Mouse (Mus musculus) midbrain, embryonic 16.5 days (tissue): ENCODE data around the gene Galnt7. TPM values are rescaled to one million over a fixed set of nuclear protein-coding genes. Genes with fewer than 3 reads are reported as not detected.
A peak's percentile ranks its signal among the peaks of the same experiment; 100 is the strongest.

ENCODE experiments used
- ATAC-seq: fragments of 200-750 bp; cut with Nextera tagmentation; 2 replicates; pipeline ENCODE4 v1.8.0; 2017; ENCODE audit warnings: moderate TSS enrichment
- H3K27ac ChIP-seq: fragments of 300-500 bp; sonication (generic); 2 replicates; pipeline ENCODE4 v1.5.1; 2014; ENCODE audit warnings: mild to moderate bottlenecking, low read length, mixed read lengths
- H3K27me3 ChIP-seq: fragments of 300-500 bp; sonication (generic); 2 replicates; pipeline ENCODE4 v1.6.1; 2014; ENCODE audit warnings: low read depth, low read length, mixed read lengths; ENCODE audit not compliant: control insufficient read depth, insufficient read depth
- H3K36me3 ChIP-seq: fragments of 300-500 bp; sonication (generic); 2 replicates; pipeline ENCODE4 v1.6.1; 2014; ENCODE audit warnings: mild to moderate bottlenecking, low read length, moderate library complexity, mixed read lengths; ENCODE audit not compliant: control insufficient read depth, insufficient read depth
- H3K4me1 ChIP-seq: fragments of 300-500 bp; sonication (generic); 2 replicates; pipeline ENCODE4 v1.6.1; 2014; ENCODE audit warnings: mild to moderate bottlenecking, low read length, mixed read lengths; ENCODE audit not compliant: control insufficient read depth, insufficient read depth
- H3K4me2 ChIP-seq: fragments of 300-500 bp; sonication (generic); 2 replicates; pipeline ENCODE4 v1.6.1; 2014; ENCODE audit warnings: mild to moderate bottlenecking, low read length, mixed read lengths
- H3K4me3 ChIP-seq: fragments of 300-500 bp; sonication (generic); 2 replicates; pipeline ENCODE4 v1.5.1; 2014; ENCODE audit warnings: low read depth, mild to moderate bottlenecking, low read length, moderate library complexity, mixed read lengths
- H3K9ac ChIP-seq: fragments of 300-500 bp; sonication (generic); 2 replicates; pipeline ENCODE4 v1.6.1; 2014; ENCODE audit warnings: low read depth, low read length, mixed read lengths
- H3K9me3 ChIP-seq: fragments of 300-500 bp; sonication (generic); replicated peaks from 2 replicates; pipeline ENCODE4 v1.6.1; 2014; ENCODE audit warnings: mild to moderate bottlenecking, low read length, mixed read lengths; ENCODE audit not compliant: control insufficient read depth, poor library complexity, severe bottlenecking
- WGBS: fragments of 180-500 bp; shearing (Covaris S2); extraction: QIAGEN DNeasy Blood & Tissue Kit; methylation state at CpG from one replicate; pipeline ENCODE4 v1.1.7; 2014; 5-methylcytosine and 5-hydroxymethylcytosine counted together
- polyA plus RNA-seq: library from polyadenylated mRNA; unstranded; fragments of >200 nt; fragmentation: Nextera tagmentation; extraction: Ambion mirVana; gene quantifications from 2 replicates; pipeline ENCODE4 v1.2.1, GENCODE M21; 2015

Gene Galnt7
- polyA plus RNA-seq, 1 experiment from 2014 or later = 8.2 TPM

DNA sequence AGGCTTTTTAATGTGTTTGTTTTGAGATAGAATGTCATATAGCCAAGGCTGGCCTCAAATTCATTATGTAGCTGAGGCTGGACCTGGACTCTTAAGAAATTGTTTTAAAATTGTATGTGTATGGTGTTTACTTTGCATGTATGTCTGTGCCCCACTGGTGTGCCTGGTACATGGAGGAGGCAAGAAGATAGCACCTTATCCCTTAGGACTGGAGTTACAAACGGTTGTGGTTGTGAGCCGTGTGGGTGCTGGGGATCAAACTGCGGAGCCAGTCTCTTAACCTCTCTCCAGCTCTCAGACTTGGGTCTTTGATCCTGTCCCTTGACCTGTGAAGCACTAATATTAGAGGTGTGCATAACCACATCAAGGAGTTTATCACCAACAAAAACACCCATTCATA lies 106.0 kb downstream of the Galnt7 start:
- Histone ChIP-seq H3K36me3 (no peaks in the 10 kb centered on the region), H3K9ac (no peak overlapping the region), H3K27ac (no peak overlapping the region), H3K4me1 (no peaks in the 10 kb centered on the region), H3K9me3 (no peaks in the 10 kb centered on the region), H3K27me3 (no peaks in the 10 kb centered on the region), H3K4me2 (no peak overlapping the region), H3K4me3 (no peak overlapping the region)
- ATAC-seq = no peak
- 86% methylated on average over 3 of the region's 3 CpGs for WGBS

DNA sequence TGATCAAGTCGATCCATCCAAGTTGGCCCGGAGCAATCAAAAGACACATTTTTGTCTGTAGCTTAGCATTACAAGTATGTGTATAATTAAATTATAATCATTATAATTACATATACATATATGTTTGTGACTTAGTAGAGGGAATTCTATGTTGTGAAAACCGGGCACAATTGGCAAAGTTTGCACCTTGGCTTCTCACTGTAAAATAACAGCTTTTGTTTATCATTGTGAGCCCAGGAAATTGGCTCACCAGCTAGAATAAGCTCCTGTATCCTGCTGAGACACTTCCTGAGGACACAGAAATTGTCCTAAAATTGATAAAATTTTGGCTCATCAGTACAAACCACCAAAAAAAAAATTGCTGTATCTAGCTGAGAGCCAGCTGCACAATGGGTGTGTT lies 106.4 kb downstream of the Galnt7 start:
- 91% methylated on average over 3 of the region's 3 CpGs for WGBS
- no peak overlapping the region for H3K9ac ChIP-seq
- H3K4me2 ChIP-seq = no peak overlapping the region
- ATAC-seq = no peak
- no peaks in the 10 kb centered on the region for H3K27me3 ChIP-seq
- no peaks in the 10 kb centered on the region for H3K9me3 ChIP-seq
- no peak overlapping the region for H3K4me3 ChIP-seq
- H3K27ac ChIP-seq = no peak overlapping the region
- no peaks in the 10 kb centered on the region for H3K4me1 ChIP-seq
- no peaks in the 10 kb centered on the region for H3K36me3 ChIP-seq

DNA sequence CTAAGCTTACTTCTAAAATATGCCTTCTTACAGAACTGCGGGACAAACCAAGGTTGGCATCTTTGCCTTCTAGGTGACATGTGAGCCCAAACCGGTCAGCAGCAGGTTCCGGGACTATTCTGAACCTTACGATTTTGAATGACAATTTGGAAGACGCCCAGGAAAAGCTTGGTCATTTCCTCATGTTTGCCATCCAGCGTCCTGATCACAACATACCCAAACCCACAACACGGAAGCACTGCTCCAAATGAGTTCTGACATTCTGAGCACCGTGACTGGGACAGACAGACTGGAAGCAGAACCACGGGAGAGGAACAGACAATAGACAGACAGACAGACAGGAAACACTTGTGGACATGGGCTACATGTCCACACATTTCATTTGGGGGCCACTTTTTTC lies 111.4 kb downstream of the Galnt7 start:
- no peak overlapping the region for H3K4me3 ChIP-seq
- no peak overlapping the region for H3K27ac ChIP-seq
- H3K4me2 ChIP-seq = no peak overlapping the region
- no peaks in the 10 kb centered on the region for H3K9me3 ChIP-seq
- no peak overlapping the region for H3K9ac ChIP-seq
- ATAC-seq = no peak
- H3K4me1 ChIP-seq = no peaks in the 10 kb centered on the region
- whole genome bisulfite sequencing = 91% methylated on average over 9 of the region's 9 CpGs
- no peaks in the 10 kb centered on the region for H3K27me3 ChIP-seq
- no peaks in the 10 kb centered on the region for H3K36me3 ChIP-seq

DNA sequence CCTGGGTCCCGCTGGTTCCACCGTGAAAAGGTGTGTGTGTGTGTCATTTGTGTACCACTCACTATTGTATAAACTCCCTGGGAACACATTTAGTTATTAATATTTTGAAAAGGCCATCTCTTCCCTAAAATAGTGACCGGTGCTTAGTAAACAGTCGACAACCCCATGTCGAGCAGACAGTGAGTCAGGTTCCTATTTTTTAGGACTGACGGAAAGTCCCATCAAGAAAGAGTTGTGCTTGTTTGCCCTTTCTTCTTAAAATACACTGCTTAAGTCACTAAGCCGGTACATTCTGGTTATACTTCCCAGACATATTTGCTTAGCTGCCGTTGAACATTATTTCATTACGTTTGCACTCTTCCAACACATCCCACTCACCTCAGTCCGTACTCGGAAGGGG lies 111.9 kb downstream of the Galnt7 start:
- no peak overlapping the region for H3K27ac ChIP-seq
- no peak overlapping the region for H3K4me2 ChIP-seq
- ATAC-seq = no peak
- no peaks in the 10 kb centered on the region for H3K9me3 ChIP-seq
- 92% methylated on average over 11 of the region's 11 CpGs for WGBS
- no peak overlapping the region for H3K4me3 ChIP-seq
- no peaks in the 10 kb centered on the region for H3K36me3 ChIP-seq
- H3K27me3 ChIP-seq = no peaks in the 10 kb centered on the region
- H3K4me1 ChIP-seq = no peaks in the 10 kb centered on the region
- no peak overlapping the region for H3K9ac ChIP-seq

DNA sequence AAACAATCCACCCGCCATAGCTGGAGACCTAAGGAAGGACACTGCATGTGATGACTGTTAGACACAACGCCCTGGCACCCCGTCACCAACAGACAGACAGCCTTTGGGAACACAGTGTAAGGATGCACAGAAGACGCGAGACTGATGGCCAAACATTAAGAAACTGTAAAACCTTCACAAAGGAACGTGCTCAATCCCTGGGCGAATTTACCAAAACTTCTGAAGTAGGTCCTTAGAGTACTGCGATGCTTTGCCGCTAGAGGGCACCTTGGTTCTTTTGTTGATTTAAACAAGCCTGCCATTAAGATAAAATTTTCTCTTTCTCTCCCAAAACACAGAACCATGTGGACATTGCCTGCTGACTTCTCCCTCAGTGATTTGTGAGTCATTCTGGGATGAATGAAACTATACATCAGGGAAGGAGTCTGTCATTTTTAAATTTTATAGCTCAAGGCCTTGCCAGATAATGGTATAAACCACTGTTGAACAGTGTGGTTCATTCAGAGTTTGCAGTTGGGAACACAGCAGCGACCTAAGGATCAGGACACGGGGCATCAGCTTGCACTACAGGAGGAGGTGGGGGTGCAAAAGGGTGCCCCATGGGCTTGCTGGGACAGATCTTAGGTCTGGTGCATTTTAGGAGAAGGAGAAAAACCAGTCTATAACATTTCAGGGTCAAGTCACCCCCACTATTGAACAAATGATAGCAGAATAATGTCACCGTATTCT lies 112.6 kb downstream of the Galnt7 start:
- WGBS = 47% methylated on average over 12 of the region's 12 CpGs
- Histone ChIP-seq H3K9ac (no peak overlapping the region), H3K4me2 (no peak overlapping the region), H3K9me3 (no peaks in the 10 kb centered on the region), H3K4me1 (no peaks in the 10 kb centered on the region), H3K27me3 (no peaks in the 10 kb centered on the region), H3K4me3 (no peak overlapping the region), H3K36me3 (no peaks in the 10 kb centered on the region), H3K27ac (no peak overlapping the region)
- peak; percentile 79 for ATAC-seq

DNA sequence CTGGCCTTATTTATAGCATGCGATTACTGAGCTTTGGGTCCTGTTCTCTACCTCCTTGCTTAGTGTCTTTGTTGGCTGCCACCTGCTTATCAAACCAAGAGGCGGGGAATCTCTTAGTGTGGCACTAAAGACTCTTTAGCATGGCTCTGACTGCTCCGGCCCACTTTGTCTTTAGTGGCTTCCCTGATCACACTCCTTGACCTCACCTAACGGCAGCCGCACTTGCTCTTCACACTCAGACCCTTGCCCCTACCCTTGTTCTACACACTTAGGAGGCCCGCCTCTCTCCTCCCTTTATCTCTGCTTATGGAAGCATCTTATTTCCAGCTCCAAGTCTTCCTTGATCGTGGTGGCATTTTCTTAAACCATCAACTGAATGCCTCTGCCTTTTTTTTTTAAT lies 114.2 kb downstream of the Galnt7 start:
- Histone ChIP-seq H3K27ac (no peak overlapping the region), H3K36me3 (no peaks in the 10 kb centered on the region), H3K4me1 (no peaks in the 10 kb centered on the region), H3K9ac (no peak overlapping the region), H3K9me3 (no peaks in the 10 kb centered on the region), H3K27me3 (no peaks in the 10 kb centered on the region), H3K4me3 (no peak overlapping the region), H3K4me2 (no peak overlapping the region)
- 86% methylated on average over 7 of the region's 7 CpGs for WGBS
- ATAC-seq = no peak

DNA sequence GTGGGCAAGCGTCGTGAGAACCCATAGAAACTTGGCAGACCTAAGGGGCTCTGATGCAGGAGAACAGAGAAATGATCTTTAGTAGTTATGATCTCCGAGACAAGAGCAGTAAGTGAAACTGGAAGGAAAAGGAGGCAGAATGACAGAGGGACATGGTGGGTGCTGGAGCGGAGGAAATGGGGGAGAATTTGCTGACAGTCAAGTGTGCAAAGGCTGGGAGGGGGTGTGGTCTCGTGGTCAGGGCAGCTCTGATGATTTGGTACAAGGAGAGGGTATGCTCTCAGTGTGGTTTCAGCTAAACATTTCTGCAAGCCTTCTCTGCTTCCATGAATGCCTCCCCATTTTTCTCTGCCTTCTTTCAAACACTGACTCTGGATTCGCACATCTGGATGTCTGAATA lies 116.7 kb downstream of the Galnt7 start:
- no peak overlapping the region for H3K9ac ChIP-seq
- H3K4me3 ChIP-seq = no peak overlapping the region
- H3K4me2 ChIP-seq = no peak overlapping the region
- no peak for ATAC-seq
- no peak overlapping the region for H3K27ac ChIP-seq
- 96% methylated on average over 6 of the region's 6 CpGs for WGBS
- H3K4me1 ChIP-seq = no peaks in the 10 kb centered on the region
- H3K27me3 ChIP-seq = no peaks in the 10 kb centered on the region
- H3K9me3 ChIP-seq = no peaks in the 10 kb centered on the region
- H3K36me3 ChIP-seq = no peaks in the 10 kb centered on the region

DNA sequence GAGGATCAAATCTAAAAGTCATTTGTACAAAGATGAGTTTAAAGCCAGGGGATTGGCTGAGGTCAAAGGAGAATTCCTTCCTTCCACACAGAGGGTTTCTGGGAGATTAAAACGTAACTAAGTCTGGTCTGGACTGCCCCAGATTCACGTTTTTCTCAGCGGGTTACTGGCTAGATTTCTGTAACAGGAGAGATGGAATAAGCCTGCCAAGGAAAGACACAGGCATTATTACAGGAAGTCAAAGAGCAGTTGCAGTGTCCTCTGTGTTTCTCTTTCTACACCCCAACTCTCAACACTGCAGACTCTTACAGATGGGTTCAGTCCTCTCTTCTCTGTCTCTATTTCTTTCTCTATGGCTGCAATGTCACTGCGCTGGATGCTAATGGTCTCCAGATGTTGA lies 118.3 kb downstream of the Galnt7 start:
- H3K36me3 ChIP-seq = no peaks in the 10 kb centered on the region

DNA sequence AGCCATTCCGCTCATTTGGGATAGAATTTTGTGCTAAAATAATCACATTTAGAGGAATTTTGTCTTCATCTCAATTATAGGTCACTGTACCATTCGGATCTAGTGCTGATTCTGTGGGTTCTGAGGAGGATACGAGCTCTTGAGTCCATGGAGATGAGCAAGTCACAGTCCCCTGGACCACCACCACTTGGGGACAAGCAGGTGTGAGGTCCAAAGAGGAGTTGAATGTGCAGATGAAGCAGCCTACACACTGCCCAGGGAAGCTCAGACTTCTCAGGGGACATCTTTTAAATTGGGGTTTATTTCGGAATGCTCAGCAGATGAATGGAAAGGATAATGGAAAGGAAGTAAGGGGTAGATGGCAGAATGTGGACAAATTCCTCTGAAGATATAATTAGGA lies 119.7 kb downstream of the Galnt7 start:
- Histone ChIP-seq H3K4me1 (no peaks in the 10 kb centered on the region), H3K9ac (no peak overlapping the region), H3K9me3 (no peaks in the 10 kb centered on the region), H3K4me2 (no peak overlapping the region), H3K4me3 (no peak overlapping the region), H3K36me3 (no peaks in the 10 kb centered on the region), H3K27me3 (no peaks in the 10 kb centered on the region), H3K27ac (no peak overlapping the region)
- WGBS = 91% methylated on average over 4 of the region's 4 CpGs
- ATAC-seq = no peak

More for the DNA sequence above, 118.3 kb downstream of the Galnt7 start:
- no peaks in the 10 kb centered on the region for H3K9me3 ChIP-seq
- no peaks in the 10 kb centered on the region for H3K27me3 ChIP-seq
- no peaks in the 10 kb centered on the region for H3K4me1 ChIP-seq
- no peak for ATAC-seq
- no peak overlapping the region for H3K4me3 ChIP-seq
- no peak overlapping the region for H3K27ac ChIP-seq
- H3K9ac ChIP-seq = no peak overlapping the region
- WGBS = 69% methylated on average over 4 of the region's 4 CpGs
- H3K4me2 ChIP-seq = no peak overlapping the region
